Mouse (Mus musculus) cerebellum, adult 18-20 months (tissue): ENCODE data around the gene Galnt2.

ENCODE experiments used
- DNase-seq, 2 experiments: peaks; one replicate each; pipeline ENCODE4 v3.0.0; 2021

Gene Galnt2

DNA sequence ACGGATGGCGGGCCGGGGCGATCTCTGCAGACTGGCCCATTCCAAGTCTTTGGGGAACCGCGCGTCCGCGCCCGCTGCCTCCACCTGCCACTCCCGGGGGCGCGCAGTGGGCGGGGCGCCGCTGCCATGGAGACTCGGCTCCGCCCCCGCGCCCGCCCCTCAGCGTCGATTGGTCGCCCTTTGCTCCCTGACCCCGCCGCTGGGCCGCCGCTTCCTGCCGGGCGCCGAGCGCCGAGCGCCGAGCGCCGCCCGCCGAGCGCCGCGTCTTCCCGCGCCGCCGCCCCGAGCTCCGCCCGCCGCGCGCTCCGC, at the start of gene Galnt2:
Gene Galnt2, plus strand, starts transcription at position 216 of the 309 bp plus-strand sequence.
- DNase-seq, result peak; percentile 90 to 98

DNA sequence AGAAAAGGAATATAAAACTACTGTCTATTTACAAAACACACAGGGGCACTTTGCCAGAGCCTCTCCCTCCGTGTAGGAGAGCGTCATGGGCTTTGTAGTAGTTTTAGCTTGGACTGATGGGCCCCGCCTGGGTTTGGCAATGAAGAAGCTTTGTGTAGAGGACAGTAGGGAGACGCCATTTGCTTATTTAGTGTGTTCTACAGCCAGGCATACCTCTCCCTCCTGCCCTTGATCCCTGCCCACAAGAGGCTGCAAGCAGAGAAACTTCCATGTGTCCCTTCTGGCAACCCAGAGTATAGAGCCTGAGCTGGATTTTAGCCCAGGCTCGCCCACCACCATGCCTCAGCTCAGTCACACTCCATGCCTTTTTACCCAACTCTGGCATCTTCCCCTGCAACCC, 49.4 kb upstream of the Galnt2 start:
- DNase-seq, result no peak

DNA sequence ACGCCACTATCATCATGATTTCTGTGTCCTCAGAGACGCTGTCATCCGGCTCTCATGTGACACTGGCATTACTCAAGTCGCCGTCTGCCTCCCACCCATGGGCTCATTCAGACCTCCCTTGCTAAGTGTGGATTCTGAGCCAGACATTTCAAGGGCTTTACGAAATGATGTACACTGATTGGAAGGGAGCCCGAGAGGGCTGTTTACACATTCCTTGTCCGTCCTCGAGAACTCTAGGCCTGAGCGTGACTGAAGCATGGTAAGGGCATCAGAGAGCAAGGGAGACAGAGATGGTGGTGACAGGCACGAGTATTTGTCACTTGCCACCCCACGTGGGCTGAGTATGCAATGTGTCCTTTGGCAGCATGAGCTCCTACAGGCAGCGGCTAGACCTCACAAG, 49.0 kb upstream of the Galnt2 start:
- DNase-seq, result no peak

DNA sequence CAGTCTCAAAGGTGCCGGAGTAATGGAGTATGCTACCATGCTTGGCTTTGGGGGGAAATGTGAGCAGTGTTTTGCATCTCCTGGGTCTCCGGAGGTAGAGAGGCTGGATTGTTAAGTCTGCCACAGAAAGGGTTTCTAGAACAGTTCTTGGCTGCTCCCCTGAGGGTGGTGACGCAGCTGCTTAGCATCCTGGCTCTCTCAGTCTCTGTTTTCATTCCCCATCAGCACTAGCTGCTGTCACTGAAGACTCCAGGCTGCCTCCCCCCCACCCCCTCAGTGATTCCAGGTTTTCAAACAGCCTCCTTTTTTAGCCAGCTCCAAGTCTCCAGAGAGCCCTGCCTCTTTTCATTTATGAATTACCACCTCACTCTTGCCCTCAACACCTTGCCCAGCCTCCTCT, 47.1 kb upstream of the Galnt2 start:
- DNase-seq, result no peak

DNA sequence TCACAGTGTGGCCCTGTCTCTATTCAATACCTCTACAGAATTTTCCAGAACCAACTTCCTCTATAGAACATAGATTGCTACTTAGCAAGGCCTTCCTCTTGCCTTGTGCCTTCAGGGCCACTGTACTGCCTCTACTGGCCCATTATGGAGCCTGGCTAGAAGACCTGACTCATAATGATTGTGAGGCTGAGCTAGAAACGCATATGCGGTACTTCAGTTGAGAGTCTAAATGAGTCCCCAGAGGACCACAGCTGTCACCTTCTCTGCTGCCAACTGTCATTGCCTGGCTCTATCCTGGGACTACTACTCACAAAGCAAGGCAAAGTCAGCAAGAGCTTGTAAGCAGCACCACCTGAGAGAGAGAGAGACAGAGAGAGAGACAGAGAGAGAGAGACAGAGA, 46.7 kb upstream of the Galnt2 start:
- DNase-seq, result no peak

DNA sequence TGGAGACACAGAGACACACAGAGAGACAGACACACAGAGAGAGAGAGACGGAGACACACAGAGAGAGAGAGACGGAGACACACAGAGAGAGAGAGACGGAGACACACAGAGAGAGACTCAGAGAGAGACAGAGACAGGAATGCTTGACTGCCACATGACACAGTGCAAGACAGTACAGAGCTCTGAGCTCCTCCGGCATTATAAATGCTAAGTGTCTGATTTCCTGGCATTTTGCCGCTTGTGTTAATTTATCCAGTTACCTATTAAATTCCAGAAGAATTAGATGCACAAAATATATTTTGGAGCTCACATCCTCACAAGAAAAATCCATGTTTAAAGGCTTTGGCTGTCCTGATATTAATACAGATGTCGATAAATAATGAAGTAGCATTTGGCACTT, 46.1 kb upstream of the Galnt2 start:
- no peak for DNase-seq

DNA sequence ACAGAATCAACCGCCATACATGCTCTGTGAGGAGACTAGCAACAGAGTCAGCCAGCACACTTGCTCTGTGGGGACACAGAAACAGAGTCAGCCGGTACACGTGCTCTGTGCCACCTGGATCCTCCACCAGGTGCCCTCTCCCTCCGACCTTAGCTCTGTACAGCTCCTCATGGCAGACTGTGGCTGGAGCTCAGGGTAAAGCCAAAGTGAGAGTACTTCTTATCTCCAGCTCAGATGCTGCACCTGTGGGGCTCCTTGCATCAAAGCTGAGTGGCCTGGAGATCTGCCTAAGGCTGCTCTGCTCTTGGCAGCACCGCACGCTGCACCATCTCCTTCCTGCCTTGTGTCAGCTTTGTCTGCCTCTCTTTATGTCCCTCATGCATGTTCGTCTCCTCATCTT, 40.8 kb upstream of the Galnt2 start:
- no peak for DNase-seq

DNA sequence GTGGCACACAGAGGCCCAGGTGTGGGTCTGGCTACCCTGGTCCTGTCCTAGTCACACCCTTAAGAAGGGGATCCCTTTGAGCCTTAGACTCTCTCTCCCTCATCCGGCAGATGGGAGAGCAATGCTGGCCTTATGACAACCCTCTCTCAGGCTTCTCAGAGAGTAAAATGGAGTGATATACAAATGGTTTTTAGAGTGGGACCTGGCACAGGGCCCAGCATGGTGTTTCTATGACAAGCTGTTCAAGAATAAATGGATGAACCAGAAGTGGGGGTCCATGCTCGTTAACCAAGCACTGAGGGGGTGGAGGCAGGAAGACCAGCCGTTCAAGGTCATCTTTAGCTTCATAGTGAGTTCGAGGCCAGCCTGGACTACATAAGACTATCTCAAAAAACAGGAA, 38.9 kb upstream of the Galnt2 start:
- no peak for DNase-seq

DNA sequence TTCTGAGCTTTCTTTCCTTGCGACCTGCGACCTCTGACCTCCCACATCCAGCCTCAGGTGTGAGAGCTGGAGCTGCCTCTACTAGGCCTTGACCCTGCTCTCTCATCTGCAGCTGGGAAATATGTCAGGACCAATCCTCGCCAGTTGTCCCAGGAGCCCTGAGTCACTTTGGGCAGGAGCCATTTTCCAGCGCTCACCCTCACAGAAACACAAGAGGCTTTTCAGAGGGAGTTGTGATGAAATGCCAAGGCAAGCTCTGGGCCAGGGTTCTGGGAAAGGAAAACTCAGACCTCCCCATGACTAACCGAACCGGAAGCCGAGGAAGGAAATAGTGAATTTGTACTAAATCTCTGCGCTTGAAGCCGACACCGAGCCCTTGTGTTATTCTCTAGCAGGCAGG, 38.2 kb upstream of the Galnt2 start:
- peak in 1 of 2 experiments; percentile 9 for DNase-seq

DNA sequence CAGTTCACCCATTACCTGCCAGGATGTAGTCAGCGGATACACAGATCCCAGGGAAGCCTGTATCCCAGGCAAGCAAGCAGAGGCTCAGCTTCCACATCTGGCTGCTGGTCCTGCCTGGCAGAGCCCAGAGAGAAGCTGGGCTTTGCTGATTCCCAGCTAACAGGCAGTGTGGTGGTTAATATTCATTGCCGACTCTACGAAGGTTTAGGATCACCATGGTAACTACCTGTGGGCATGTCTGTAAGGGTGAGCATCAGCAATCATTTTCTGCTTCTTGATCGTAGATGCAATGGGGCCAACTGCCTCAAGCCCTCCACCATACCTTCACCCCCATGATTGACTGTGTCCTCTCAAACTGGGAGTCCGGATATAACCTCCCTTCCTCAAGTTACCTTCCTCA, 37.2 kb upstream of the Galnt2 start:
- no peak for DNase-seq

DNA sequence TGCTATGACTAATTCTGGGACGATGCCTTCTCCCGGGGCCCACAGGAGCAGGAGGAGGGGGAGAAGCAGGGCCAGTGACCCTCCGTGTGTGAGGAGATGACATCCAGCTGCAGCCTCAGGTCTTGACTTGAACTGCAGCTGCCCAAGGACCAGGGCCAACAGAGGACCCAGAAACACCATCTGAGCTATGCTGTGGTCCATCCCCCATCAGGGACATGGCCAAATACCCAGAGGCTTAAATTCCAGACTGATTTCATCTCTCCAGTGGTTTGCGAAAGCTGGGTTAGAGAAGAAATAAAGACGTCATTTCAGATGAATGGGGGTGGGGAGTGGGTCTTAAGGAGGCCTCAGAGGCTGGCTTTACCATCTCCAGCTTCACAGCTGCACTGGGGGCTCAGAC, 35.0 kb upstream of the Galnt2 start:
- DNase-seq, result no peak

DNA sequence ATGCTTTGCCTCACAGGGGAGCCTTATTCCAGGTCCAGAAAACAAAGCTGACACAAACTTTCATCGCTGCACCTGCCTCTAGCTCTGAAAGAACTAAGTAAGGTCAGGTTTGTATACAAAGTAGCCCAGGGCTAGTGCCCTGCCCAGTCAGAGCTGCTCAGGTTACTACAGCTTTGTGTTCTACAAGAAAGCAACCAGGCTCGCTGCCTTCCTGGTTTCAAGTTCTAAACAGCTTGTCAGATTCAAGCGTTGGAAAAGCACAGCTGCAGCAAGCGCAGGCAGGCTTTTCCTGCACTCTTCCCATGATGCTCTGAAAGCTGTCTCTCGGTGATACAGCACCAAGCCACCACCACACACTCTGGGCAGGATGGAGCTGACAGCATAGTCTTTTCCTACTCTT, 34.4 kb upstream of the Galnt2 start:
- no peak for DNase-seq

DNA sequence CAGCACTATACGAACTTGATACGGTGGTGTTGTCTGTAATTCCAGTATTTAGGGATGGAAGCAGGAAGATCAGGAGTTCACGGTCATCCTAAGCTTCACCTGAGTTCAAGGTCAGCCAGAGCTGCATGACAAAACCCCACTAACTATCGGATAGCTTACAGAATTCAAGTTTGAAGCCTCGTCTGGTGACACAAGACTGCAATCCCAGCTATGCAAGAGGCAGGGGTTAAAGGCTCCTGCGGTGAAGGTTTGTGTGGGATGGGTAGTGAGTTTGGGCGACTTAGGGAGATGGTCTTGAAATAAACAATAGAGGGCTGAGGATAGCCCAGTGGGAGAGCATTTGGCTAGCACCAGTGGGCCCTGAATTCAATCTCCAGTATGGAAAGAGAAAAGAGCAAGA, 33.0 kb upstream of the Galnt2 start:
- no peak for DNase-seq

DNA sequence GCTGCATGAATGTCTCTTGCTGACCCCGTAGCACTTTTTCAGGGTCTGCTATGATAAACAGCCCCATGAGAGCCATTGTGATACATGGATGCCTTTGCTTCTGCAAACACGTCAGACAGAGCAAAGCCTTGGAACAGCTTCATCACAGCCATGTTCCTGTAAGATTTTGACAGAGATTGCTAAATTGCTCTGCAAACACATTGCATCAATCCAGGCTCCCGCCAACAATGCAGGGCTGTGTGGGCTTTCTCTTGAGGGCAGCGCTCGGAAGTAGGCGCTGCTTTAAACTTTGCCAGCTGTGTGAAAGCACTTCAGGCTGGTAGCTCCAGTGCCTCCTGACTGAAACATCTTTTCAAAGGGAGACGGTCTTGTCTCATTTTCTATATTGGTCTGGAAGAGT, 30.8 kb upstream of the Galnt2 start:
- no peak for DNase-seq

DNA sequence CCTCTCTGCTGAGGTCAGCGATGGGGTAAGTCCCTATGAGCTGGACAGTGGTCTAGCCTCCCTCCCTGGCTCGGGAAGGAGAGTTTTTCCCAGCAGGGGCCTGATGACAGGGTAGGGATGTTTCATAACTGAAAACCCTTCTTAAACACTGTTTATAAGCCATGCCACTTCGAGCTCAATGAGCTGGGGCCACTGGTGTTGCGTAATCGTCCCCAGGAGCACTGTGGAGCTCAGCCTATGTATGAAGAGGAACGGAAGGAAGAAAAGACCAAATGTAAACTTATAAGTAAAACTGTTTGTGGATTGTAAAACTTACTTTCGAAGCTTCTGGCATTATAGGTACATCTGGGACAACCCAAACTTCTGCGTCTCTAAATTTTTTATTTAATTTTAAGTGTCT, 29.5 kb upstream of the Galnt2 start:
- DNase-seq, result no peak

DNA sequence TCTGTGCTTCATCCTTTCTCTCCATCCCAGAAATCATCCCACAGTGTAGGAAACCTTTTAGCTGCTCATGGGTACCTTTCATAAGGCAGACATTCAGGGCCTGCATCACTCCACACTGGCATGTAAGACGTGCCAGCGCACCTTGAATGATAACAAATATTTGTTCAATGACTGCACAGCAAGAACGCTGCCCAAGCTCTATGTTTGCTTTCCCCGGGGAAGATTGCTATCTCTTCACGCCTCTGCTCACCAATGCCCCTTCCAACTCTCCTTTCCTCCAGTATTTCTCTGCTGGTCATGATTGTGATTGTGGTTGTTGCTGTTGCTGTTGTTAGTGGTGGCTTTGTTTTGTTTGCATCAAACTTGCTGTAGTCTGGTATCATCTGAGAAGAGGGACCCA, 28.3 kb upstream of the Galnt2 start:
- no peak for DNase-seq

DNA sequence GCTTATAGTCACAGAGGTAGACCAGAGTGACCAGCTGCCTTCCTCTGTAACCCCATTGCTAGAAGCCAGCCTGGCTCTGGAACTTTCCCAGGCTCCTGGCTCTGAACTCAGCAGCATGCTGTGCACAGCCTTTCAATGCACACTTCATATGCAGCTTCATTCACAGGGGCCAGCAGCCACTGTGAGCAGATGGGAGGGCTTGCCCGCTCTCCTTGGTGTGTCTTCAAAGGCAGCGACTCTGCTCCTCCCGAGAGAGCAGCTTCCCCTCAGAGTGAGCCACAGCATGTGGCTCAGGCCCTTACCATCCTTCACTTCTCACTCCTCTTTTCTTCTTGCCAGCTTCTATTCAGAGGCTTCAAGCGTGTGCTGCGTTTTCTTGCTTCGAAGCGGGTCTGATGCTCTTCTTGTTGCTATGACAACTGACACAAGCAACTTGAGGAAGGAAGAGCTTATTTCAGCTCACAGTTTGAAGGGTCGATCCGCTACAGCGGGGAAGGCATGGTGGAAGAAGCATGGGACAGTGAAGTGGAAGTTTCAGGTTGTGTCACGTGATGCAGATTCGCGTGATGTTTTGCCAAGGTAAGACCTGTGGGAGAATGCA, 27.1 kb upstream of the Galnt2 start:
- no peak for DNase-seq

DNA sequence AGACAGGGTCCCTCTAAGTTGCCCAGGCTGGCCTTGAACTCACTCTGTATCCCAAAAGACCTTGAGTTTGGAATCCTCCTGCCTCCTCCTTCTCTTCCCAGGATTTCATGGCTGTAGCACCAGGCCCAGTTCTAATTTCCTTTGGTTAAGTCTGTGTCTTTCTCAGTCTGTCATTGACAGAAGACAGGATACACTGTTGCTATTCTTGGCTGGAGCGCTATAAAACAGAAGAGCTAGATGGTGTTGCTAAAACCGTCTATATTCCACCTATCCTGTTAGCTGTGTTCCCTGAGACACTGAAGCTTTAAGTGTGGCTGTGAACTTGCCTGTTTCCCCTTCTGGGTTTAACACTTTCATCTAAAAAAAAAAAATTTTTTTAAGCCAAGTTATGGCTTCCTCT, 19.0 kb upstream of the Galnt2 start:
- DNase-seq, result no peak

DNA sequence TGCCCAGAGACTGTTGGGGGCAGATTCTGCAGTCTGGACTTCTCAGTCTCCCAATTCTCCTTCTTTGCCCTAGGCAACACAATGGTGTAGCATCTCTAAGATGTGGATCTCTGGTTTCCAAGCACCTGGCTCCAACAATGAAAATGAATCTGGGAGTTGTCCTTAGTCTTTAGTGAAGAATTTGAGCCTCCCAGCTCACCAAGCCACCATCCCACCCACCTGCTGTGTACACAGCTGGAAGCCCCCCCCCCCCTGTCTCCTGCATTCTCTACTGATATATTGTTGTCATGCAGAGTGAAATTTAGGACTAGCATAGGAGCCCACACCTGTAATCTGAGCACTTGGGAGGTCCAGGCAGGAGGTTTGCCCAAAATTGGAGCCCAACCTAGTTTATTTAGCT, 14.2 kb upstream of the Galnt2 start:
- no peak for DNase-seq

DNA sequence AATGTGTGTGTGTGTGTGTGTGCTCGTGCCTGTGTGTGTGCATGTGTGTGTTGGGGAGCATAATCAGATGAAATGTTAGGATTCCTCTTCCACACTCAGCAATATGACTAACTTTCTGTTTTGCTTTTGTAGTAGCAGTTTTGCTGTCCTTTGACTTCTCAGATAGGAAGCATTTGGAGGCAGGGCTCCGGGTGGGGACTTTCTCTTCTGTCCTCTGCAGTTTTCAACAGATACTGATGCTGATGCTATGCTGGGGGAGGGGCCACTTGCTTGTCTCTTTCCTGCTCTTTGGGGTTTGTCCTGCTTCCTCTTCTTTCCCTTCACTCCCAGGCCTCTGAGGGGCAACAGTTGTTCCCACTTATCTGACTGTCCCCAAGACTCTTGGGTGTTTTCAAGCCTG, 1.3 kb upstream of the Galnt2 start:
- DNase-seq, result no peak

DNA sequence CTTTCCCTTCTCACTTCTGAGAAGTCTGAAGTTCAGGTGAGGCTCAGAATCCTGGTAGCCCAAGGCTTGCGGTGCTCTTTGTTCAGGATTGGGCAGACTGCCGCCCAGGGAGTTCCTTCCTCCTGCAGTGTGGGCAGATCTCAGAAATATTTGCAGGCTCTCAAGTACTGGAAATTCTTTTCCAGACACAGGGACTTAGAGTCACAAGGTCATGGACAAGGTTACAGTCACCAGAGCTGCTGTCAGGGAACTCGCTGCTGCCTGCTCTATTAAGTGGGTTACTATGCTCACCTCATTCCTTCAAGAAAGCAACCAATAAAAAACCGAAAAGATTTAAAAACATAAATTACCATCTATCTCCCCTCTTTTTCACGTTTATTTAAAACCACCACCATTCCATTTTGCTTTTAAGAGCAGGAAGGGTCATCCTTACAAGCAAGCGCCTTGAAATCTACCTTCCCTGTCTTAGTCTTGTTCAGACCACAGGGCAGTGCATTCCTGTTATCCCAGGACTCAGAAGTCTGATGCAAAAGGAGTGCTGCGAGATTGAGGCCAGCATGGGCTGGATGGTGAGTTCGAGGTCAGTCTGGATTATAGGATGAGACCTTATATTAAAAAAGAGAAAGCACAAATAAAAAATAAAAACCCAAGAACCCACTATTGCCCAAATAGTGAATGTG, 555 bp upstream of the Galnt2 start:
- peak in 1 of 2 experiments; percentile 4 for DNase-seq

DNA sequence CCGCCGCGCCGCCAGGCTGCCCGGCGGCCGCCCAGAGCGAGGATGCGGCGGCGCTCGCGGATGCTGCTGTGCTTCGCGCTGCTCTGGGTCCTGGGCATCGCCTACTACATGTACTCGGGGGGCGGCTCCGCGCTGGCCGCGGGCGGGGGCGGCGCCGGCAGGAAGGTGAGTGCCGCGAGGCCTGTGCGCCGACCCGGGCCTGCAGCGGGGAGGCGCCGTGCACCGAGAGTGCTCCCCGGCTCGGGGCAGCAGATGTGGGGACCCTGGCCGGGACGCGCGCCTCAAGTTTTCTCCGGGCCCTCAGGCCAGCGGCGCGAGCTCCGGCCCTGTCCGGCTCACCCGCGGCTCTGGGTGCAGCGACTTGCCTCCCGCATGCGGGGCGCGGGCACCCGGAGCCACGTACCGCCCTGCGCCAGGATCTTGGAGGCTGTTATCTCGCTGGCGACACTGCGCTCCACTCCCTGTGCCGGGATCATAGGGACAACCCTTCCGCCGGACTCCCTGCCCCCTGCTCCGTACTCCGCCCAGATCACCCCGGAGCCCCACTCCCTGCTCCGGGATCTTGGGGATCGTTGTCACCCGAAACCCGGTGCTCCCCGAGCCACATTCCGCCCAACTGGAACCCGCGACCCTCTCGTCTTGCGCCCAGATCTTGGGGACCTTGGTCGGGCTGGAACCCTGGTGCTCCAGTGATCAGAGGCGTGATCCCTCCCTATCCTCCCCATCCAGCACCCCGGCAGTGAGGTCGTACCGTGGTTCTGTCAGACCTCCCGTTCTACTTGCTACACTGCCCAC, 491 bp downstream of the Galnt2 start:
- peak in 1 of 2 experiments; percentile 63 for DNase-seq

DNA sequence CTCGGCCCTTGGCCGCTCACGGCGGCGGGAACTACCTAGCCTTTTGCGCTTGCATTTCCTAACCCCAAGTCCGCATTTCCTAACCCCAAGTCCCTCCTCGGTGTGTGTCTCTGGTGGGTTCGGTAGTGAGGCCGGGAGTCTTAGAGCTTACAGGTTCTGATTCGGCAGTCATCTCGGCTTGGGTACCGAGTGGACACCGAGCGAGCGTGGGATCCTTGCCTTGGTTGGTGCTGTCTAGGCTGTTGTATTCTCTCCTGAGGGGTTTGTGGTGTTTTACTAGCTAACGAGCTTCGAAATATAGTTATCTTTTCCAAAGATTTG, 1.0 kb downstream of the Galnt2 start:
- DNase-seq, result no peak

DNA sequence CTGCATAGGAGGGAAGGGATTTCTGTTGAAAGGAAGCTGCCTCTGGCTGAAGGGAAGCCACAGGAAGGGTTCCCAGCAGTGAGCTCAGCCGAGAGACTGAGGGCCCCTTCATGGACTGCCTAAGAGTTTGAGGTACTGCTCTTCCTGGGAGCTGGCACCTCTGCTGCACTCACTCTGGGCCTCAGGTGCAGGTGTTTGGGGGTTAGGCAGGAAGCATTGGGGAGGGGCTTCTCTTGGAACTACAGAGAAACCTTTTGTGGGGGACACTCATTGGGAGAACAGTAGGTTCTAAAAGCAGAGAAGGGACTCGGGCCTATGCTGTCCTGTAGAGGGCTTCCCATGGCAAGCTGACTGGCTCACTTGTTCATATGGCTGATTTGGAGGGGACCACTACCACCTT, 3.3 kb downstream of the Galnt2 start:
- DNase-seq, result peak in 1 of 2 experiments; percentile 4

DNA sequence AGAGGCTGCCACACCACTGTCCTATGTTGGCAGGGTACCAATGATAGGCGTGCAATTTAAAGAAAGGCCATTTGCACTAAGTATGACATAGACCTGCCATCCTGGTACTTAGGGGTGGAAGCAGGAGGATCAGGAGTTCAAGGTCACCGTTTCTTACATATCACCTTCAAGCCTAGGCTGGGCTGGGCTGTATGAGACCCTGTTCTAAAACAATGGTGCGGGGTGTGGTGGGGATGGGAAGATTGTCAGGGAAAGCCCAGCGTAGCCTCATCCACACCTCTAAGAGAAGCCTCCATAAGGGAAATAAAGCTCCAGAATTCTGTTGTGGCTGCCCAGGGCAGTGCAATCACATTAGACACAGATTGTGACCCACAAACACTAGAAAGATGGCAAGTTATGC, 4.3 kb downstream of the Galnt2 start:
- DNase-seq, result peak in 1 of 2 experiments; percentile 4
